Comparison of ENCODE assay signal across 20 mouse cellular contexts in genomic region chr10:84444396-84444795, GRCm38 (mm10). TPM values are rescaled to one million over a fixed set of nuclear protein-coding genes. Genes with fewer than 3 reads are reported as not detected.
DNase-seq lines count a peak whose midpoint lies in the region; ATAC-seq and TF ChIP-seq lines count a peak whose summit lies in the region.
"Had no signal": no experiment of that assay in that cellular context is flagged by ENCODE, and none has a peak within 500 bp of the region (broad histone marks: within the 10 kb centered on the region; RNA-seq: fewer than 3 reads in every experiment).

No protein-coding gene starts in this region.

- H3K9ac ChIP-seq in hindbrain, postnatal 0 days (replicated peaks; ENCODE audit: low read length): no peak overlapping the region
- no peak overlapping the region for H3K9ac ChIP-seq in hindbrain, embryonic 11.5 days (ENCODE audit: low read depth, low read length)
- H3K9ac ChIP-seq in midbrain, postnatal 0 days (replicated peaks; ENCODE audit: low read length, poor library complexity, severe bottlenecking): no peak overlapping the region
- H3K9ac ChIP-seq in midbrain, embryonic 14.5 days (replicated peaks; ENCODE audit: low read length): no peak overlapping the region
- H3K9ac ChIP-seq in stomach, postnatal 0 days (ENCODE audit: low read length): no peak overlapping the region
- H3K9ac ChIP-seq: hindbrain, embryonic 14.5 days; liver, embryonic 13.5 days; midbrain, embryonic 12.5 days had no signal

- no peak overlapping the region for H3K4me3 ChIP-seq in hindbrain, postnatal 0 days (ENCODE audit: low read length)
- no peak overlapping the region for H3K4me3 ChIP-seq in hindbrain, embryonic 11.5 days (ENCODE audit: low read depth, low read length)
- no peak overlapping the region for H3K4me3 ChIP-seq in midbrain, postnatal 0 days (ENCODE audit: low read depth, low read length)
- no peak overlapping the region for H3K4me3 ChIP-seq in midbrain, embryonic 14.5 days (replicated peaks; ENCODE audit: low read depth, low read length)
- no peak overlapping the region for H3K4me3 ChIP-seq in stomach, postnatal 0 days (ENCODE audit: low read depth, low read length)
- H3K4me3 ChIP-seq: heart, embryonic 13.5 days; limb, embryonic 10.5 days; liver, embryonic 13.5 days; midbrain, embryonic 12.5 days had no signal

- H3K27ac ChIP-seq in hindbrain, postnatal 0 days: no peak overlapping the region
- no peak overlapping the region for H3K27ac ChIP-seq in hindbrain, embryonic 11.5 days (ENCODE audit: low read depth, low read length)
- no peak overlapping the region for H3K27ac ChIP-seq in midbrain, postnatal 0 days (ENCODE audit: low read depth, low read length)
- H3K27ac ChIP-seq in midbrain, embryonic 14.5 days (replicated peaks; ENCODE audit: low read depth, low read length): no peak overlapping the region
- H3K27ac ChIP-seq in stomach, postnatal 0 days (replicated peaks): no peak overlapping the region
- H3K27ac ChIP-seq: hindbrain, embryonic 14.5 days; limb, embryonic 10.5 days; liver, embryonic 13.5 days; midbrain, embryonic 12.5 days had no signal

- DNase-seq in cerebellum, adult 8-10 months: peak; percentile 18
- no peak for DNase-seq in cerebellum, postnatal 25 days
- DNase-seq in hindbrain, postnatal 0 days (ENCODE audit: low spot score): no peak
- DNase-seq in hindbrain, embryonic 11.5 days (ENCODE audit: low spot score): no peak
- no peak for DNase-seq in midbrain, postnatal 0 days (ENCODE audit: low spot score)
- DNase-seq in midbrain, embryonic 14.5 days: no peak
- DNase-seq in stomach, postnatal 0 days (ENCODE audit: low spot score): no peak
- no peak for DNase-seq in gastrocnemius, postnatal 4 days (ENCODE audit: low spot score in 2 of 2)
- DNase-seq: adrenal gland, postnatal 36 days; gastrocnemius, postnatal 25 days; kidney, adult 18-20 months; liver, embryonic 13.5 days; lung, postnatal 36 days; thymus, adult 2 months had no signal

- no peak for ATAC-seq in hindbrain, postnatal 0 days
- ATAC-seq in hindbrain, embryonic 11.5 days (ENCODE audit: low FRiP score): no peak
- ATAC-seq in midbrain, postnatal 0 days (ENCODE audit: low FRiP score): no peak
- no peak for ATAC-seq in midbrain, embryonic 14.5 days (ENCODE audit: low FRiP score, low TSS enrichment)
- no peak for ATAC-seq in stomach, postnatal 0 days (ENCODE audit: low FRiP score, low TSS enrichment)
- ATAC-seq: activated CD4-positive, CD25-positive, alpha-beta regulatory T cell, adult 4 months had no signal

- peaks cover 8% of the 10 kb centered on the region for H3K4me1 ChIP-seq in hindbrain, postnatal 0 days (ENCODE audit: insufficient read depth, low read length)
- peaks cover 5% of the 10 kb centered on the region for H3K4me1 ChIP-seq in hindbrain, embryonic 11.5 days (replicated peaks; ENCODE audit: control insufficient read depth, insufficient read depth, low read length)
- H3K4me1 ChIP-seq in midbrain, postnatal 0 days (ENCODE audit: insufficient read depth, low read length): peaks cover 9% of the 10 kb centered on the region; the same call in 1 of the 2 replicates
- H3K4me1 ChIP-seq in midbrain, embryonic 14.5 days (ENCODE audit: control insufficient read depth, insufficient read depth, low read length): peaks cover 29% of the 10 kb centered on the region
- H3K4me1 ChIP-seq in stomach, postnatal 0 days (replicated peaks; ENCODE audit: control insufficient read depth, insufficient read depth): peaks cover 2% of the 10 kb centered on the region; the same call in 1 of the 2 replicates

- no peak overlapping the region for H3K4me2 ChIP-seq in hindbrain, postnatal 0 days (ENCODE audit: low read depth, low read length)
- no peak overlapping the region for H3K4me2 ChIP-seq in hindbrain, embryonic 11.5 days (replicated peaks; ENCODE audit: low read depth, low read length)
- no peak overlapping the region for H3K4me2 ChIP-seq in midbrain, postnatal 0 days (ENCODE audit: low read depth, low read length, poor library complexity, severe bottlenecking)
- H3K4me2 ChIP-seq in midbrain, embryonic 14.5 days (ENCODE audit: low read length): no peak overlapping the region
- H3K4me2 ChIP-seq in stomach, postnatal 0 days (replicated peaks; ENCODE audit: low read depth): no peak overlapping the region
- H3K4me2 ChIP-seq: heart, embryonic 13.5 days; hindbrain, embryonic 14.5 days; liver, embryonic 13.5 days; midbrain, embryonic 12.5 days had no signal

- WGBS in hindbrain, postnatal 0 days: 75% methylated on average over 9 of the region's 9 CpGs
- 77% methylated on average over 9 of the region's 9 CpGs for WGBS in hindbrain, embryonic 11.5 days
- WGBS in midbrain, postnatal 0 days: 73% methylated on average over 9 of the region's 9 CpGs
- WGBS in midbrain, embryonic 14.5 days: 77% methylated on average over 9 of the region's 9 CpGs
- WGBS in stomach, postnatal 0 days: 80% methylated on average over 9 of the region's 9 CpGs

- H3K36me3 ChIP-seq in hindbrain, postnatal 0 days (ENCODE audit: insufficient read depth, low read length): no peaks in the 10 kb centered on the region
- H3K36me3 ChIP-seq in hindbrain, embryonic 11.5 days (ENCODE audit: control insufficient read depth, insufficient read depth, low read length): no peaks in the 10 kb centered on the region
- no peaks in the 10 kb centered on the region for H3K36me3 ChIP-seq in midbrain, postnatal 0 days (ENCODE audit: insufficient read depth, low read length)
- no peaks in the 10 kb centered on the region for H3K36me3 ChIP-seq in midbrain, embryonic 14.5 days (ENCODE audit: control insufficient read depth, insufficient read depth, low read length)
- no peaks in the 10 kb centered on the region for H3K36me3 ChIP-seq in stomach, postnatal 0 days (ENCODE audit: control insufficient read depth, insufficient read depth, low read length)
- H3K36me3 ChIP-seq: G1E; heart, embryonic 13.5 days; limb, embryonic 10.5 days; liver, embryonic 13.5 days; midbrain, embryonic 12.5 days had no signal

- no peaks in the 10 kb centered on the region for H3K27me3 ChIP-seq in hindbrain, postnatal 0 days (ENCODE audit: insufficient read depth, low read length)
- H3K27me3 ChIP-seq in hindbrain, embryonic 11.5 days (ENCODE audit: control insufficient read depth, insufficient read depth, low read length): no peaks in the 10 kb centered on the region
- H3K27me3 ChIP-seq in midbrain, postnatal 0 days (ENCODE audit: insufficient read depth, low read length): no peaks in the 10 kb centered on the region
- no peaks in the 10 kb centered on the region for H3K27me3 ChIP-seq in midbrain, embryonic 14.5 days (ENCODE audit: control insufficient read depth, insufficient read depth, low read length)
- no peaks in the 10 kb centered on the region for H3K27me3 ChIP-seq in stomach, postnatal 0 days (ENCODE audit: control insufficient read depth, insufficient read depth, low read length)
- H3K27me3 ChIP-seq: heart, embryonic 13.5 days; midbrain, embryonic 12.5 days had no signal

- no peak for TF ChIP-seq EP300 in stomach, postnatal 0 days (optimal IDR thresholded peaks at IDR 0.05)

- no peaks in the 10 kb centered on the region for H3K9me3 ChIP-seq in hindbrain, postnatal 0 days (ENCODE audit: low read length)
- no peaks in the 10 kb centered on the region for H3K9me3 ChIP-seq in hindbrain, embryonic 11.5 days (ENCODE audit: control insufficient read depth, low read length)
- H3K9me3 ChIP-seq in midbrain, postnatal 0 days (ENCODE audit: low read length): no peaks in the 10 kb centered on the region
- no peaks in the 10 kb centered on the region for H3K9me3 ChIP-seq in midbrain, embryonic 14.5 days (ENCODE audit: control insufficient read depth, low read length)
- H3K9me3 ChIP-seq in stomach, postnatal 0 days (ENCODE audit: control insufficient read depth, low read length): no peaks in the 10 kb centered on the region
- H3K9me3 ChIP-seq: heart, embryonic 13.5 days; limb, embryonic 10.5 days; liver, embryonic 13.5 days; midbrain, embryonic 12.5 days had no signal

- TF ChIP-seq CTCF in hindbrain, postnatal 0 days (IDR thresholded peaks at IDR 0.05; ENCODE audit: low read depth): peak; percentile 36; the same call in 1 of the 2 replicates
- peak; percentile 50 for TF ChIP-seq CTCF in midbrain, postnatal 0 days (IDR thresholded peaks at IDR 0.05)
- TF ChIP-seq CTCF in stomach, postnatal 0 days (IDR thresholded peaks at IDR 0.05; ENCODE audit: low read depth): peak; percentile 34; the same call in 1 of the 2 replicates

RNA-seq across cellular contexts. Expression of gene Nuak1, which starts 4.0 kb away (rescaled TPM):
- 22.7 and 23.3 TPM in 2 replicates for total RNA-seq in hindbrain, postnatal 0 days (2014; rRNA removed)
- polyA plus RNA-seq in hindbrain, postnatal 0 days (2015; fragmentation: Nextera tagmentation; extraction: Ambion mirVana): 3.0 and 3.1 TPM in 2 replicates
- polyA plus RNA-seq in hindbrain, embryonic 11.5 days (2014; fragmentation: Nextera tagmentation; extraction: Ambion mirVana): 5.1 and 5.7 TPM in 2 replicates
- total RNA-seq in midbrain, postnatal 0 days (2014; rRNA removed): 21.1 and 37.9 TPM in 2 replicates
- 2.2 and 2.7 TPM in 2 replicates for polyA plus RNA-seq in midbrain, postnatal 0 days (2015; fragmentation: Nextera tagmentation; extraction: Ambion mirVana)
- 5.4 and 9.2 TPM in 2 replicates for polyA plus RNA-seq in midbrain, embryonic 14.5 days (2014; fragmentation: Nextera tagmentation; extraction: Ambion mirVana)
- polyA plus RNA-seq in stomach, postnatal 0 days (2015; fragmentation: Nextera tagmentation; extraction: Ambion mirVana): 0.35 and 0.40 TPM in 2 replicates
- total RNA-seq in gastrocnemius, postnatal 4 days (2021): 10 to 100 TPM; 19.9 to 20.7 TPM
- polyA plus RNA-seq: activated CD4-positive, CD25-positive, alpha-beta regulatory T cell, adult 4 months; G1E had no signal
